Mouse (Mus musculus) kidney, embryonic 16.5 days (tissue): Measurements from ENCODE around the gene Gm6034. TPM values are rescaled to one million over a fixed set of nuclear protein-coding genes. Genes with fewer than 3 reads are reported as not detected.
"Not testable (repeated sequence)": the region's sequence is repeated elsewhere in the genome, so short reads cannot be mapped to it uniquely, and the experiment has no call there.

Experiments used
- ATAC-seq: fragments of 200-750 bp; cut with Nextera tagmentation; 2 replicates; pipeline ENCODE4 v1.8.0; 2017; ENCODE audit warnings: moderate TSS enrichment; ENCODE audit not compliant: low FRiP score, low TSS enrichment
- H3K27ac ChIP-seq: fragments of 300-500 bp; sonication (generic); 2 replicates; pipeline ENCODE4 v1.5.1; 2014; ENCODE audit warnings: low read length
- H3K27me3 ChIP-seq: fragments of 300-500 bp; sonication (generic); 2 replicates; pipeline ENCODE4 v1.6.1; 2014; ENCODE audit warnings: low read length, control low read depth, mixed read lengths; ENCODE audit not compliant: insufficient read depth
- H3K36me3 ChIP-seq: fragments of 300-500 bp; sonication (generic); 2 replicates; pipeline ENCODE4 v1.6.1; 2014; ENCODE audit warnings: low read length, control low read depth, mixed read lengths; ENCODE audit not compliant: insufficient read depth
- H3K4me1 ChIP-seq: fragments of 300-500 bp; sonication (generic); 2 replicates; pipeline ENCODE4 v1.6.1; 2014; ENCODE audit warnings: low read length, control low read depth, mixed read lengths; ENCODE audit not compliant: insufficient read depth
- H3K4me2 ChIP-seq: fragments of 300-500 bp; sonication (generic); replicated peaks from 2 replicates; pipeline ENCODE4 v1.6.1; 2014; ENCODE audit warnings: low read depth, low read length
- H3K4me3 ChIP-seq: fragments of 300-500 bp; sonication (generic); 2 replicates; pipeline ENCODE4 v1.5.1; 2014; ENCODE audit warnings: mild to moderate bottlenecking, low read length
- H3K9ac ChIP-seq: fragments of 300-500 bp; sonication (generic); replicated peaks from 2 replicates; pipeline ENCODE4 v1.6.1; 2014; ENCODE audit warnings: low read length
- H3K9me3 ChIP-seq: fragments of 300-500 bp; sonication (generic); 2 replicates; pipeline ENCODE4 v1.6.1; 2016; ENCODE audit warnings: low read length, control low read depth
- WGBS: fragments of 180-500 bp; shearing (Covaris S2); extraction: QIAGEN DNeasy Blood & Tissue Kit; methylation state at CpG from one replicate; pipeline ENCODE4 v1.1.7; 2014; 5-methylcytosine and 5-hydroxymethylcytosine counted together
- polyA plus RNA-seq: library from polyadenylated mRNA; unstranded; fragments of >200 nt; fragmentation: Nextera tagmentation; extraction: Ambion mirVana; gene quantifications from 2 replicates; pipeline ENCODE4 v1.2.1, GENCODE M21; 2015

Gm6034 gene
- polyA plus RNA-seq, 1 experiment from 2014 or later = not detected

GRCm38 (mm10) chr17:36030703-36031582, 11.8 kb upstream of the Gm6034 start:
- not testable (repeated sequence) for H3K9ac ChIP-seq, H3K9me3 ChIP-seq, H3K36me3 ChIP-seq, H3K27ac ChIP-seq, H3K4me3 ChIP-seq, H3K27me3 ChIP-seq, H3K4me1 ChIP-seq
- 45% methylated on average over 8 of the region's 8 CpGs for WGBS
- H3K4me2 ChIP-seq = peak overlapping the region; percentile 87
- peak; percentile 18; the same call in 1 of the 2 replicates for ATAC-seq

DNA sequence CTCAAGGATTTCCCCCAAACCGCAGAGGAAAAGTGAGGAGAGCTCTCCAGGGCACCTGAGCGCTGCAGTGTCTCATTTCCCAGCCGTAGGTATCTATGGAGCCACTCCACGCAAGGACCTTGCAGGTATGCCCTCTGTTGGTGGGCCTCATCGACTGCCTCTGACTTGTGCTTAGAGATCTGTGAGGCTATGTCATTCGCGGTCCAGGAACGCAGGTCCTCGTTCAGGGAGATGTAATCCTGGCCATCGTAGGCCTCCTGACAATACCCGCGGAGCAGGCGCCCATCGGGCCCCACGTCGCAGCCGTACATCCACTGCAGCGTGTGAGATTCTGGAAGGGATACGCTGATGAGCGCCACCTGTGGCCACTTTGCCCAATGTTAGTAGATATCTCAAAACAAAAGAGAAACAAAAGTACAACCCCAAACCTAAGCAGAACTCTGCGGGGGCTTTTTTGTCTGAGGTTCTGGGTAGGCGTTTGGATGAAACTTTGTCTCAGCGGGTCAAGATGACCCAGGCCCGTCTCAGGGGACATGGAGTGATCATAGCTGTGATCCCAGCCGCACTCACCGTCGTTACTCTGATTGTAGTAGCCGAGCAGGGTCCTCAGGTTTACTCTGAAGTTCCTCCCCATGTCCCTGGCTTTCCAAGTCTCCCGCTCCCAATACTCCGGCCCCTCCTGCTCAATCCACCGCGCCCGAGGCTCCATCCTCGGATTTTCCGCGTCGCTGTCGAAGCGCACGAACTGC, 11.0 kb upstream of the Gm6034 start:
- not testable (repeated sequence) for H3K9me3 ChIP-seq, H3K4me1 ChIP-seq, H3K36me3 ChIP-seq, H3K27me3 ChIP-seq, H3K27ac ChIP-seq
- Histone ChIP-seq H3K9ac (peak overlapping the region; percentile 55), H3K4me2 (peak overlapping the region; percentile 87), H3K4me3 (peak overlapping the region; percentile 54)
- 2% methylated on average over 40 of the region's 40 CpGs for WGBS
- peak; percentile 70 for ATAC-seq

- ATAC-seq = peak; percentile 58; the same call in 1 of the 2 replicates
- WGBS = under 1% methylated on average over 24 of the region's 25 CpGs
Measured at GRCm38 (mm10) chr17:36032351-36032875, 10.3 kb upstream of the Gm6034 start, which contains the start of gene H2-T23. TSS of gene H2-T23 (minus strand) at chr17:36032855.

GRCm38 (mm10) chr17:36034524-36034923, 8.2 kb upstream of the Gm6034 start:
- H3K27me3 ChIP-seq, H3K27ac ChIP-seq, H3K4me3 ChIP-seq, ATAC-seq, H3K9me3 ChIP-seq, H3K4me2 ChIP-seq, H3K9ac ChIP-seq, H3K36me3 ChIP-seq, H3K4me1 ChIP-seq: not testable (repeated sequence)
- WGBS = 47% methylated on average over 3 of the region's 3 CpGs

More at GRCm38 (mm10) chr17:36032351-36032875, 10.3 kb upstream of the Gm6034 start, which contains the start of gene H2-T23:
- Histone ChIP-seq H3K4me2 (peak within 1 kb of the TSS; percentile 87), H3K4me3 (peak within 1 kb of the TSS; percentile 54), H3K9ac (peak within 1 kb of the TSS; percentile 55)
- H3K36me3 ChIP-seq, H3K27me3 ChIP-seq, H3K4me1 ChIP-seq, H3K9me3 ChIP-seq, H3K27ac ChIP-seq: not testable (repeated sequence)

GRCm38 (mm10) chr17:36035010-36035638, 7.6 kb upstream of the Gm6034 start:
- not testable (repeated sequence) for H3K27me3 ChIP-seq, H3K4me3 ChIP-seq, H3K4me2 ChIP-seq, H3K4me1 ChIP-seq, H3K9ac ChIP-seq, H3K36me3 ChIP-seq, H3K9me3 ChIP-seq, H3K27ac ChIP-seq
- 35% methylated on average over 3 of the region's 3 CpGs for WGBS
- peak; percentile 49; the same call in 1 of the 2 replicates for ATAC-seq

- not testable (repeated sequence) for H3K27me3 ChIP-seq, H3K4me2 ChIP-seq, H3K4me3 ChIP-seq, H3K4me1 ChIP-seq, H3K9me3 ChIP-seq, ATAC-seq, H3K27ac ChIP-seq, H3K9ac ChIP-seq, H3K36me3 ChIP-seq
- WGBS = 86% methylated on average over 13 of the region's 13 CpGs
Measured at GRCm38 (mm10) chr17:36036126-36036525, 6.6 kb upstream of the Gm6034 start.

DNA sequence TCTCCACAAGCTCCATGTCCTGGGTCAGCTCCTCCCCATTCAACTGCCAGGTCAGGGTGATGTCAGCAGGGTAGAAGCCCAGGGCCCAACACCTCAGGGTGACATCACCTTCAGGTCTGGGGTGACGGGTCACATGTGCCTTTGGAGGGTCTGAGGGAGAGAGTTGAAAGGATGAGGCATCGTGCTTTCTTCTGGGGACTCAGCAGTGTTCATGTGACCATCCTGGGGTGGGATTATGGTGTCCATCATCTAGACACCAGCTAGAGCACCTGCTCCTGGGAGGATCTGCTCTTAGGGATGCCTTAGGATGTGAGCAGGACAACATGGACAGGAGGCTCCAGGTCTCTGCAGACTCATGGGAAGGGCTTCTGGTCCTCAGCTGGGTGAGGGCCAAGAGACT, 2.2 kb upstream of the Gm6034 start:
- H3K36me3 ChIP-seq, ATAC-seq, H3K9me3 ChIP-seq, H3K4me2 ChIP-seq, H3K27me3 ChIP-seq, H3K27ac ChIP-seq, H3K4me1 ChIP-seq, H3K4me3 ChIP-seq, H3K9ac ChIP-seq: not testable (repeated sequence)
- 88% methylated on average over 2 of the region's 2 CpGs for WGBS

- H3K4me3 ChIP-seq = peak overlapping the region; percentile 47
- H3K4me1 ChIP-seq, H3K9me3 ChIP-seq, H3K27me3 ChIP-seq, H3K27ac ChIP-seq, H3K36me3 ChIP-seq: not testable (repeated sequence)
- WGBS = 1% methylated on average over 17 of the region's 19 CpGs
- peak overlapping the region; percentile 73 for H3K4me2 ChIP-seq
- H3K9ac ChIP-seq = peak overlapping the region; percentile 56
- ATAC-seq = peak; percentile 81
Measured at GRCm38 (mm10) chr17:36042055-36042454, 706 bp upstream of the Gm6034 start.

DNA sequence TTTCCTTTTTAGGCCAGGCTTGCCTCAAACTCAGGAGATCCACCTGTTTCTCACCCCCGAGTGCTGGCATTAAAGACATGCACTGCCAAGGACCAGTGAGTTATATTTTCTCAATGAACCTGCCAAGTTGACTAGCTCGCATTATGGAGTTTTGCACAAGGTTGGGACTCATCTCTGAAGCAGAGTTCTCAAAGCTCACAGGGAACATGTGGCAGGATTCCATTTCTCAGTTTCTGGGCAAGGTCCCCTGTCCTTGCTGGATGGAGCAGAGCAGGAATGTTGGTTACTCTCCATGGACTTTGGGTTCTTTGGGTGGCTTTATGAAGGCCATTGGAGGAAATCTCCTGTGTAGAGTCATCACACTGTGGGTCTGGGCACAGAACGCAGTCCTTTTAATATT, 525 bp downstream of the Gm6034 start:
- ATAC-seq = no peak; the same call in 1 of the 2 replicates
- Histone ChIP-seq H3K9me3 (no peaks in the 10 kb centered on the region), H3K36me3 (no peaks in the 10 kb centered on the region), H3K4me3 (peak overlapping the region; percentile 47; the same call in 1 of the 2 replicates), H3K4me1 (peaks cover 5% of the 10 kb centered on the region; the same call in 1 of the 2 replicates), H3K4me2 (peak overlapping the region; percentile 73), H3K27ac (no peak overlapping the region), H3K27me3 (no peaks in the 10 kb centered on the region), H3K9ac (no peak overlapping the region; the same call in 1 of the 2 replicates)
- 73% methylated on average over 3 of the region's 3 CpGs for WGBS
